Mouse (Mus musculus) kidney, adult 2 months (tissue): Measurements from ENCODE around the gene Pcbd2. TPM values are rescaled to one million over a fixed set of nuclear protein-coding genes. Genes with fewer than 3 reads are reported as not detected.

Experiments used
- DNase-seq: peaks from one replicate; pipeline ENCODE4 v3.0.0; 2021
- H3K27ac ChIP-seq: fragments of 200-500 bp; 2 replicates; pipeline ENCODE4 v1.5.1; 2012; ENCODE audit warnings: low read depth, low read length, control low read depth, inconsistent platforms; ENCODE audit not compliant: insufficient read depth
- H3K27me3 ChIP-seq: fragments of 200-500 bp; replicated peaks from 2 replicates; pipeline ENCODE4 v1.6.1; 2012; ENCODE audit warnings: mild to moderate bottlenecking, moderate library complexity, low read length, inconsistent platforms; ENCODE audit not compliant: control insufficient read depth, insufficient read depth
- H3K36me3 ChIP-seq: fragments of 200-500 bp; 2 replicates; pipeline ENCODE4 v1.6.1; 2012; ENCODE audit warnings: mild to moderate bottlenecking, moderate library complexity, low read length, inconsistent platforms; ENCODE audit not compliant: control insufficient read depth, insufficient read depth
- H3K4me1 ChIP-seq: fragments of 200-500 bp; 2 replicates; pipeline ENCODE4 v1.6.1; 2011; ENCODE audit warnings: low read length; ENCODE audit not compliant: control insufficient read depth, insufficient read depth
- H3K4me3 ChIP-seq: fragments of 200-500 bp; 2 replicates; pipeline ENCODE4 v1.5.1; 2011; ENCODE audit warnings: mild to moderate bottlenecking, low read depth, low read length, control low read depth; ENCODE audit not compliant: insufficient read depth
- CTCF ChIP-seq: fragments of 200-500 bp; conservative IDR thresholded peaks from 2 replicates; pipeline ENCODE4 v1.5.1; 2011; ENCODE audit warnings: low read depth, mild to moderate bottlenecking, control low read depth, low read length, moderate library complexity, mixed read lengths; ENCODE audit not compliant: insufficient read depth, insufficient read length
- POLR2A ChIP-seq: fragments of 200-500 bp; IDR thresholded peaks from one replicate; pipeline ENCODE4 v1.6.1; 2011; ENCODE audit warnings: low read depth, low read length, control low read depth
- WGBS: fragments of 180-500 bp; shearing (Covaris S2); methylation state at CpG from one replicate; pipeline ENCODE4 v1.1.7; 2018; 5-methylcytosine and 5-hydroxymethylcytosine counted together
- polyA plus RNA-seq: library from polyadenylated mRNA; depleted of rRNA; stranded (reverse); fragments of >200 nt; gene quantifications from 2 replicates; pipeline ENCODE4 v1.2.3, GENCODE M21; 2012

The Pcbd2 gene
- polyA plus RNA-seq, 1 experiment = 81.4 TPM

DNA sequence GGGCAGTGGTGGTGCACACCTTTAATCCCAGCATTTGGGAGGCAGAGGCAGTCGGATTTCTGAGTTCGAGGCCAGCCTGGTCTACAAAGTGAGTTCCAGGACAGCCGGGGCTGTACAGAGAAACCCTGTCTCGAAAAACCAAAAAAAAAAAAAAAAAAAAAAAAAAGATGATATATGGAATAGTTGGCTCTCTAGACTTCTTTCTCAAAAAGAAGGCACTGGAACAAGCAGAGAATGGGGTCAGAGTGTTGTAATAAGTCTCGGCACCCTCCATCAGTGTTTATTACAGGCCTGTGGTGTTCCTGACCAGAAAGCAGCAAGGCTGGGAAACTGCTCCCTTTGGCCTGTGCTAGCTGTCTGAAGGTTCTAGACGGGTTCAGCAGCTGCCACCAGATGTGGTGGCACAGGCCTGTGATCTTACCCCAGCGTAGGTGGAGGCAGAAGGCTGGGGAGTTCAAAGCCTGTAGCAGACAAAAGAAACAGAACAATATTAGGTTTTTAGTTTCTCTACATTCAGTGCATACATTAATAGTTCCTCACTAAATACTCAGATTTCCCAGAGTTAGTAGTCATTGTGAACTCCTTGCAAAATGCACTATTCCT is 11.2 kb upstream of the Pcbd2 start:
- Histone ChIP-seq H3K4me3 (no peak overlapping the region), H3K27ac (no peak overlapping the region), H3K4me1 (peaks cover 3% of the 10 kb centered on the region; the same call in 1 of the 2 replicates), H3K27me3 (no peaks in the 10 kb centered on the region), H3K36me3 (no peaks in the 10 kb centered on the region)
- DNase-seq = no peak
- no peak for TF ChIP-seq POLR2A
- TF ChIP-seq CTCF = no peak
- WGBS = 85% methylated on average over 7 of the region's 7 CpGs

DNA sequence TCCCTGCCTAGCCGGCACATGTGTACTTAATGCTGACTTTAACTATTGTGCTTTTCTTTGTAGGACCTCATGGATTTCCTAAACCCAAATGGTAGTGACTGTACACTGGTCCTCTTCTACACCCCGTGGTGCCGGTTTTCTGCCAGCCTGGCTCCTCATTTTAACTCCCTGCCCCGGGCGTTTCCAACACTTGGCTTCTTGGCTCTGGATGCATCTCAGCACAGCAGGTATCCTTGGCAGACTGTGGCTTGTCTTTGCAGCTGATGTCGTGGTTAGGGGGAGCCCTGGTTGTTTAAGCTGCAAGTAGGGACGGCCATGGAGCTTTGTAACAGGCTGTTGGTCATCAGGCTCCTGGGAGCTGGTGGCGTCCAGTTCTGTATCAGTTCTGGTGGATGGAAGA is 5.7 kb upstream of the Pcbd2 start:
- H3K36me3 ChIP-seq = no peaks in the 10 kb centered on the region
- no peaks in the 10 kb centered on the region for H3K4me1 ChIP-seq
- 83% methylated on average over 8 of the region's 8 CpGs for whole genome bisulfite sequencing
- no peak for DNase-seq
- TF ChIP-seq CTCF = no peak
- TF ChIP-seq POLR2A = no peak
- no peak overlapping the region for H3K4me3 ChIP-seq
- H3K27ac ChIP-seq = no peak overlapping the region
- no peaks in the 10 kb centered on the region for H3K27me3 ChIP-seq

DNA sequence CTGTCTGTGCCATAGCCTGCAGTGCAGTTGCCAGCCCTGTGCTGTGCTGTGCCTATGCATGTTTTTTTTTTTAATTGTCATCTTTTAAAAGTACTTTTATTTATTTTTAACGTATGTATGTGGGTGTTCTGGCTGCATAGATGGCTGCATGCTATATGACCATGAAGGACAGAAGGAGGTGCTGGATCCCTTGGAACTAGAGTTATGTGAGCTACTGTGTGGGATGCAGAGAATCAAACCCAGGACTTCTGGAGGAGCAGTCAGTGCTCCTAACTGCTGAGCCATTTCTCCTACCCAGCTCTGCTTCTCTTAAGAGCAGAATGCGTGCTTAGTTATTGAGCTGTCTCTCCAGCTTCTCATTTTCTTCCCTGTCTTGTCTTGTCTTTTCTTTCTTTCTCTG is 5.2 kb upstream of the Pcbd2 start:
- no peaks in the 10 kb centered on the region for H3K4me1 ChIP-seq
- no peaks in the 10 kb centered on the region for H3K36me3 ChIP-seq
- WGBS = 96% methylated on average over 2 of the region's 2 CpGs

DNA sequence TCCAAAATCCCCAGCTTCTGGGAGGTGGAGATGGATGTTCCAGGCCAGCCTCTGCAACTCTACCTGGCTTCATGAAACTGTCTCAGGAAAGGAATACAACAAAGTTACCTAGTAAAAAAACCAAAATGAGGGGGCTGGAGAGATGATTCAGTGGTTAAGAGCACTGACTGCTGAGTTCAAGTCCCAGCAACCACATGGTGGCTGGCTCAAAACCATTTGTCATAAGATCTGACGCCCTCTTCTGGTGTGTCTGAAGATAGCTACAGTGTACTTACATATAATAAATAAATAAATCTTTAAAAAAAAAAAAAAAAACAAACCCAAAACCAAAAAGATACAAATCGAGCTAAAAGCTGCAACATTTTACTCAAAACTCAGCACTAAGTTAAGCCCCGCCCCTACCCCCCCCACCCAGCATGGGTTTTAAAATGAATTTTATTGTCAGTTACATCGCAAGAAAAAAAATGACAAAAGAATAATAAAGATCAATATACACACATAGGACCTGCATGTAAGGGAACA is 509 bp upstream of the Pcbd2 start:
- TF ChIP-seq POLR2A (no peak), CTCF (0 out of 2 replicates have a peak, but pooled peaks have one; percentile 18)

More for the DNA sequence above, 5.2 kb upstream of the Pcbd2 start:
- no peaks in the 10 kb centered on the region for H3K27me3 ChIP-seq
- no peak overlapping the region for H3K27ac ChIP-seq
- no peak for DNase-seq
- TF ChIP-seq POLR2A = no peak
- no peak for TF ChIP-seq CTCF
- no peak overlapping the region for H3K4me3 ChIP-seq

DNA sequence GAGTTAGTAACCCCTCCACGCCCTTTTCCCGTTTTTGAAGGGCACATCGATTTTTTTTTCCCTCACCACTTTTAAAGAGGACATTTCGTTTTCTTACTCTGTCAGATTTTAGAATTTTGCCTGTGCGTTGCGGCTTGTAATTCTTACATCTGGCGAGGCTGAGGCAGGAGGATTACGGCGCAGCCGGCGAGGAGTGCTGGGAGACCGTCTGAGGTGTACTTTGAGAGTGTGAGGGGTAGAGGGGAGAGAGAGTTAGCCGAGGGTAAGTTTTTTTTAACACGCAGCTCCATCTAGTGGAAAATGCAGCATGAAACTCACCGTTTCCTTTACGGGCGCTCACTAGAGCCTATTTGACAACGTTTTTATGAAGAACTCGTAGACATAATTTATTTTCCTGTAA is 671 bp downstream of the Pcbd2 start:
- WGBS = under 1% methylated on average over 19 of the region's 19 CpGs

More for the DNA sequence above, 509 bp upstream of the Pcbd2 start:
- H3K36me3 ChIP-seq = no peaks in the 10 kb centered on the region
- H3K27me3 ChIP-seq = no peaks in the 10 kb centered on the region
- peak overlapping the region; percentile 77 for H3K4me3 ChIP-seq
- no peaks in the 10 kb centered on the region for H3K4me1 ChIP-seq
- under 1% methylated on average over 4 of the region's 4 CpGs for WGBS
- peak overlapping the region; percentile 83 for H3K27ac ChIP-seq
- peak; percentile 17 for DNase-seq

DNA sequence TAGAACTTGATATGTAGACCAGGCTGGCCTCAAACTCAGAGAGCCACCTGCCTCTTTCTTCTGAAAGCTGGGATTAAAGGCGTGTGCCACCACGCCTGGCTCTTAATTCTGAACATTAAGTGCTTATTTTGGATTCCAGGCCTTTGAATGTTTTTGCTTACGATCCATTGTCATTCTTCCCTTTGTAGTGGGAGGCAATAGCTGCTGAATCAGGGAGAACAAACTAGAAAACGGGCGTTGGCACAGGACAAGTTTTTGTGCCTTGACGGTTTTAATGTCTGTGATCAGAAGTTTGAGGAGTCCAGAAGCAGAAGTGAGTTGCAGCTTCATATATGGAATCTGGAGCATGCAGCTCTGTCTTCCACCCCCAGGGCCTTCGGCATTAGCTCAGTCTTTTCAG is 3.5 kb downstream of the Pcbd2 start:
- no peak for DNase-seq

More for the DNA sequence above, 671 bp downstream of the Pcbd2 start:
- no peaks in the 10 kb centered on the region for H3K4me1 ChIP-seq
- H3K27me3 ChIP-seq = no peaks in the 10 kb centered on the region
- peak overlapping the region; percentile 77 for H3K4me3 ChIP-seq
- DNase-seq = peak; percentile 85
- H3K36me3 ChIP-seq = no peaks in the 10 kb centered on the region
- H3K27ac ChIP-seq = peak overlapping the region; percentile 83
- TF ChIP-seq POLR2A = no peak
- peak; percentile 51 for TF ChIP-seq CTCF

DNA sequence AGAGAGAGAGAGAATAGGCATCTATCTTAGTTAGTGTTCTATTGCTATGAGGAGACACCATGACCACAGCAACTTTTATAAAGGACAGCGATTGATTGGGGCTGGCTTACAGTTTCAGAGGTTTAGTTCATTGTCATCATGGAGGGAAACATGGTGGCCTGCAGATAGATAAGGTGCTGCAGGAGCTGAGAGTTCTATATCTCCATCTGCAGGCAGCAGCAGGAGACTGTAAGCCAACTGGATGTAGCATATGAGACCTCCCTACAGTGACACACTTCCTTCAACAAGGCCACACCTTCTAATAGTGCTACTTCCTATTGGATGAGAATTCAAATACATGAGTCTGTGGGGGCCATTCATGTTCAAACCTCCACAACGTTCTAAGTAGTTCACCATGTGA is 5.0 kb downstream of the Pcbd2 start:
- H3K4me3 ChIP-seq = no peak overlapping the region
- no peak for DNase-seq
- H3K4me1 ChIP-seq = no peaks in the 10 kb centered on the region
- 89% methylated on average over 2 of the region's 2 CpGs for WGBS
- no peaks in the 10 kb centered on the region for H3K27me3 ChIP-seq
- no peaks in the 10 kb centered on the region for H3K36me3 ChIP-seq
- H3K27ac ChIP-seq = no peak overlapping the region
- TF ChIP-seq POLR2A (no peak), CTCF (no peak)

More for the DNA sequence above, 3.5 kb downstream of the Pcbd2 start:
- WGBS = 92% methylated on average over 7 of the region's 7 CpGs
- Histone ChIP-seq H3K4me3 (no peak overlapping the region), H3K27ac (no peak overlapping the region), H3K36me3 (no peaks in the 10 kb centered on the region), H3K27me3 (no peaks in the 10 kb centered on the region), H3K4me1 (no peaks in the 10 kb centered on the region)
- TF ChIP-seq CTCF = no peak
